Mouse (Mus musculus): Measurements from ENCODE around the gene Gm9918.

DNA sequence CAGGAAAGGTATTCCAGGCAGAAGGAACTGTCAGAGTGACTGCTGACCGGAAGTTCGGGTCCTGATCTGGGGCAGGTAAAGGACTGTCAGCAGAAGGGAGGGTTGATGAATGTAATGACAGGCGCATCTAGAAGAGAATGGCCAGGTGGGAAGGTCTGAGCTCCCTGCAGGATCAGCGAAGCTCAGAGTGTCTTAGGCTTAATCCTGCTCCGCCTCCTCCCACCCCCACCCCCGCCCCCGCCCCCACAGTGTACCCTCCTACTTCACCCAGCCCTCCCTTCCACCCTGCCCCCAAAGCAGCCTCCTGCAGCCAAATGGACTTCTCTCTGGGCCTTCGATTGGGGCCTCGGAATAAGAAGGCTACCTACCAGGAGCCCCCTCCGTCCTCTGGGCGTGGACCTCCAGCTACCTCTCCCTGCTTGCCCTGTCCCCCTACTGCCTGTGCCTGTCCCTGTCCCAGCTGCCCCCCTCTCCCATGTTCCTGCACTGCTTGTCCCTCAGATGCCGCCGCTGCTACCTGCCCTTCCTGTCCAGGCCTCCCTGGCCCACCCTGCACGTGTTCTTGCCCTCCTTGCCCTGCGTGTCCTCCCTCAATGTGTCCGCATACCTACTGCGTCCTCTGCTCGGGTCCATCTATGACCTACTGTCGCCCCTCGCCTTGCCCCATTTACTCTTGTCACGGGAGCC is at the start of gene Gm9918:
- TF ChIP-seq CTCF (IDR thresholded peaks at IDR 0.05; ENCODE audit: low read depth) (no peak), EP300 (IDR thresholded peaks at IDR 0.05; ENCODE audit: low read depth) (no peak)
